Comparison of ENCODE assay signal across 9 mouse cellular contexts in the genomic region with DNA sequence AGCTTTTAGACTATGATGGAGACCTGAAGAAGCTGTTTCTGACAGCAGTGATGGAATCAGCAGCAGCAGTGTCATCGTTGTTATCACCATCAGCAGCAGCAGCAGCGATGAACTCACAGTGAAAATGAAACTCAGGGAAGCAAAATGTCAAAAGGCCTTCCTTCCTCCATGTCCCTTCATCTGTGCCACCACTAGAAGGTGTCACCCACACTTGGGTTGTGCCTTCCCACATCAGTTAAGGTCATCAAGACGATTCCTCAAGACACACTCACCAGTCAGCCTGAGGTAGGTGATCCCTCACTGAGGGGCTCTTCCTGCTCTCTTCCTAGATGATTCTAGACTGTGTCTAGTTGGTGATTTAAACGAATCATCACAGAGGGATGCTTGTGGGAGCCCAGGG.
"Had no signal": no experiment of that assay in that cellular context is flagged by ENCODE, and none has a peak within 500 bp of the region (broad histone marks: within the 10 kb centered on the region; RNA-seq: fewer than 3 reads in every experiment).

No protein-coding gene starts in this region.

- ATAC-seq: intestine, postnatal 0 days had no signal

- DNase-seq: kidney, postnatal 10 days; kidney, postnatal 4 days; layer of hippocampus, adult 9-11 months; liver, embryonic 13.5 days; lung, adult 2 months; midbrain, embryonic 14.5 days; right cerebral cortex, postnatal 4 days; thymus, postnatal 25 days had no signal
